Mouse (Mus musculus) kidney, embryonic 14.5 days (tissue): ENCODE measurements around the gene Galnt2. TPM values are rescaled to one million over a fixed set of nuclear protein-coding genes. Genes with fewer than 3 reads are reported as not detected.

Source experiments
- ATAC-seq: fragments of 200-750 bp; cut with Nextera tagmentation; 2 replicates; pipeline ENCODE4 v1.8.0; 2017; ENCODE audit warnings: moderate number of reproducible peaks, mild to moderate bottlenecking, moderate TSS enrichment, moderate library complexity; ENCODE audit not compliant: low FRiP score, low TSS enrichment
- H3K27ac ChIP-seq: fragments of 300-500 bp; sonication (generic); 2 replicates; pipeline ENCODE4 v1.5.1; 2014; ENCODE audit warnings: low read depth, mild to moderate bottlenecking, low read length, moderate library complexity, mixed read lengths
- H3K27me3 ChIP-seq: fragments of 300-500 bp; sonication (generic); 2 replicates; pipeline ENCODE4 v1.6.1; 2014; ENCODE audit warnings: mild to moderate bottlenecking, low read length; ENCODE audit not compliant: control insufficient read depth, insufficient read depth
- H3K36me3 ChIP-seq: fragments of 300-500 bp; sonication (generic); 2 replicates; pipeline ENCODE4 v1.6.1; 2014; ENCODE audit warnings: low read length, mixed read lengths; ENCODE audit not compliant: control insufficient read depth, insufficient read depth
- H3K4me1 ChIP-seq: fragments of 300-500 bp; sonication (generic); 2 replicates; pipeline ENCODE4 v1.6.1; 2014; ENCODE audit warnings: low read length, mixed read lengths; ENCODE audit not compliant: control insufficient read depth, insufficient read depth
- H3K4me2 ChIP-seq: fragments of 300-500 bp; sonication (generic); replicated peaks from 2 replicates; pipeline ENCODE4 v1.6.1; 2014; ENCODE audit warnings: low read depth, mild to moderate bottlenecking, low read length
- H3K4me3 ChIP-seq: fragments of 300-500 bp; sonication (generic); 2 replicates; pipeline ENCODE4 v1.5.1; 2014; ENCODE audit warnings: mild to moderate bottlenecking, low read length
- H3K9ac ChIP-seq: fragments of 300-500 bp; sonication (generic); 2 replicates; pipeline ENCODE4 v1.6.1; 2014; ENCODE audit warnings: low read depth, mild to moderate bottlenecking, low read length, moderate library complexity
- H3K9me3 ChIP-seq: fragments of 300-500 bp; sonication (generic); 2 replicates; pipeline ENCODE4 v1.6.1; 2016; ENCODE audit warnings: low read length; ENCODE audit not compliant: control insufficient read depth
- WGBS: fragments of 180-500 bp; shearing (Covaris S2); extraction: QIAGEN DNeasy Blood & Tissue Kit; methylation state at CpG from one replicate; pipeline ENCODE4 v1.1.7; 2014; 5-methylcytosine and 5-hydroxymethylcytosine counted together
- polyA plus RNA-seq: library from polyadenylated mRNA; unstranded; fragments of >200 nt; fragmentation: Nextera tagmentation; extraction: Ambion mirVana; gene quantifications from 2 replicates; pipeline ENCODE4 v1.2.1, GENCODE M21; 2014

The Galnt2 gene
- polyA plus RNA-seq, result 41.6 and 57.7 TPM in 2 replicates

GRCm38 (mm10) chr8:124231176-124231484 is at the start of gene Galnt2:
Gene Galnt2, plus strand, starts transcription at chr8:124231391.
- H3K36me3 ChIP-seq, result no peaks in the 10 kb centered on the region
- no peaks in the 10 kb centered on the region for H3K27me3 ChIP-seq
- H3K4me3 ChIP-seq, result peak within 1 kb of the TSS; percentile 90
- H3K4me2 ChIP-seq, result peak within 1 kb of the TSS; percentile 92
- H3K4me1 ChIP-seq, result no peaks in the 10 kb centered on the region
- H3K27ac ChIP-seq, result no peak within 1 kb of the TSS
- H3K9ac ChIP-seq, result peak within 1 kb of the TSS; percentile 90
- ATAC-seq, result peak; percentile 88
- 1% methylated on average over 28 of the region's 53 CpGs for WGBS
- H3K9me3 ChIP-seq, result no peaks in the 10 kb centered on the region

GRCm38 (mm10) chr8:124181751-124182150 is 49.4 kb upstream of the Galnt2 start:
- ATAC-seq, result peak; percentile 32; the same call in 1 of the 2 replicates
- Histone ChIP-seq H3K27ac (no peak overlapping the region), H3K27me3 (no peaks in the 10 kb centered on the region), H3K9me3 (no peaks in the 10 kb centered on the region), H3K9ac (no peak overlapping the region), H3K4me3 (no peak overlapping the region), H3K36me3 (no peaks in the 10 kb centered on the region), H3K4me1 (no peaks in the 10 kb centered on the region), H3K4me2 (no peak overlapping the region)
- 81% methylated on average over 5 of the region's 5 CpGs for WGBS

DNA sequence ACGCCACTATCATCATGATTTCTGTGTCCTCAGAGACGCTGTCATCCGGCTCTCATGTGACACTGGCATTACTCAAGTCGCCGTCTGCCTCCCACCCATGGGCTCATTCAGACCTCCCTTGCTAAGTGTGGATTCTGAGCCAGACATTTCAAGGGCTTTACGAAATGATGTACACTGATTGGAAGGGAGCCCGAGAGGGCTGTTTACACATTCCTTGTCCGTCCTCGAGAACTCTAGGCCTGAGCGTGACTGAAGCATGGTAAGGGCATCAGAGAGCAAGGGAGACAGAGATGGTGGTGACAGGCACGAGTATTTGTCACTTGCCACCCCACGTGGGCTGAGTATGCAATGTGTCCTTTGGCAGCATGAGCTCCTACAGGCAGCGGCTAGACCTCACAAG is 49.0 kb upstream of the Galnt2 start:
- H3K36me3 ChIP-seq, result no peaks in the 10 kb centered on the region
- no peak; the same call in 1 of the 2 replicates for ATAC-seq
- no peak overlapping the region for H3K4me3 ChIP-seq
- no peak overlapping the region for H3K9ac ChIP-seq
- 61% methylated on average over 13 of the region's 13 CpGs for WGBS
- H3K9me3 ChIP-seq, result no peaks in the 10 kb centered on the region
- no peaks in the 10 kb centered on the region for H3K27me3 ChIP-seq
- H3K4me2 ChIP-seq, result no peak overlapping the region
- no peaks in the 10 kb centered on the region for H3K4me1 ChIP-seq
- H3K27ac ChIP-seq, result no peak overlapping the region

DNA sequence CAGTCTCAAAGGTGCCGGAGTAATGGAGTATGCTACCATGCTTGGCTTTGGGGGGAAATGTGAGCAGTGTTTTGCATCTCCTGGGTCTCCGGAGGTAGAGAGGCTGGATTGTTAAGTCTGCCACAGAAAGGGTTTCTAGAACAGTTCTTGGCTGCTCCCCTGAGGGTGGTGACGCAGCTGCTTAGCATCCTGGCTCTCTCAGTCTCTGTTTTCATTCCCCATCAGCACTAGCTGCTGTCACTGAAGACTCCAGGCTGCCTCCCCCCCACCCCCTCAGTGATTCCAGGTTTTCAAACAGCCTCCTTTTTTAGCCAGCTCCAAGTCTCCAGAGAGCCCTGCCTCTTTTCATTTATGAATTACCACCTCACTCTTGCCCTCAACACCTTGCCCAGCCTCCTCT is 47.1 kb upstream of the Galnt2 start:
- Histone ChIP-seq H3K4me1 (no peaks in the 10 kb centered on the region), H3K27me3 (no peaks in the 10 kb centered on the region)
- 56% methylated on average over 3 of the region's 3 CpGs for WGBS

DNA sequence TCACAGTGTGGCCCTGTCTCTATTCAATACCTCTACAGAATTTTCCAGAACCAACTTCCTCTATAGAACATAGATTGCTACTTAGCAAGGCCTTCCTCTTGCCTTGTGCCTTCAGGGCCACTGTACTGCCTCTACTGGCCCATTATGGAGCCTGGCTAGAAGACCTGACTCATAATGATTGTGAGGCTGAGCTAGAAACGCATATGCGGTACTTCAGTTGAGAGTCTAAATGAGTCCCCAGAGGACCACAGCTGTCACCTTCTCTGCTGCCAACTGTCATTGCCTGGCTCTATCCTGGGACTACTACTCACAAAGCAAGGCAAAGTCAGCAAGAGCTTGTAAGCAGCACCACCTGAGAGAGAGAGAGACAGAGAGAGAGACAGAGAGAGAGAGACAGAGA is 46.7 kb upstream of the Galnt2 start:
- no peak for ATAC-seq
- no peaks in the 10 kb centered on the region for H3K36me3 ChIP-seq
- H3K9ac ChIP-seq, result no peak overlapping the region
- H3K27ac ChIP-seq, result no peak overlapping the region
- no peaks in the 10 kb centered on the region for H3K9me3 ChIP-seq
- no peaks in the 10 kb centered on the region for H3K27me3 ChIP-seq
- H3K4me3 ChIP-seq, result no peak overlapping the region
- WGBS, result 68% methylated on average over 2 of the region's 2 CpGs
- H3K4me2 ChIP-seq, result no peak overlapping the region
- H3K4me1 ChIP-seq, result no peaks in the 10 kb centered on the region

More for the DNA sequence above, 47.1 kb upstream of the Galnt2 start:
- H3K9me3 ChIP-seq, result no peaks in the 10 kb centered on the region
- no peak overlapping the region for H3K27ac ChIP-seq
- no peak overlapping the region for H3K4me3 ChIP-seq
- no peak overlapping the region for H3K9ac ChIP-seq
- no peak for ATAC-seq
- no peaks in the 10 kb centered on the region for H3K36me3 ChIP-seq
- H3K4me2 ChIP-seq, result no peak overlapping the region

GRCm38 (mm10) chr8:124185081-124185480 is 46.1 kb upstream of the Galnt2 start:
- Histone ChIP-seq H3K36me3 (no peaks in the 10 kb centered on the region), H3K27ac (no peak overlapping the region), H3K4me1 (no peaks in the 10 kb centered on the region), H3K4me2 (no peak overlapping the region), H3K4me3 (no peak overlapping the region), H3K9me3 (no peaks in the 10 kb centered on the region), H3K27me3 (no peaks in the 10 kb centered on the region), H3K9ac (no peak overlapping the region)
- ATAC-seq, result no peak
- 91% methylated on average over 6 of the region's 6 CpGs for WGBS

GRCm38 (mm10) chr8:124190388-124190787 is 40.8 kb upstream of the Galnt2 start:
- Histone ChIP-seq H3K9ac (no peak overlapping the region), H3K27ac (no peak overlapping the region), H3K36me3 (no peaks in the 10 kb centered on the region), H3K4me2 (no peak overlapping the region), H3K4me1 (no peaks in the 10 kb centered on the region), H3K27me3 (no peaks in the 10 kb centered on the region), H3K9me3 (no peaks in the 10 kb centered on the region), H3K4me3 (no peak overlapping the region)
- no peak for ATAC-seq
- 92% methylated on average over 7 of the region's 7 CpGs for WGBS

DNA sequence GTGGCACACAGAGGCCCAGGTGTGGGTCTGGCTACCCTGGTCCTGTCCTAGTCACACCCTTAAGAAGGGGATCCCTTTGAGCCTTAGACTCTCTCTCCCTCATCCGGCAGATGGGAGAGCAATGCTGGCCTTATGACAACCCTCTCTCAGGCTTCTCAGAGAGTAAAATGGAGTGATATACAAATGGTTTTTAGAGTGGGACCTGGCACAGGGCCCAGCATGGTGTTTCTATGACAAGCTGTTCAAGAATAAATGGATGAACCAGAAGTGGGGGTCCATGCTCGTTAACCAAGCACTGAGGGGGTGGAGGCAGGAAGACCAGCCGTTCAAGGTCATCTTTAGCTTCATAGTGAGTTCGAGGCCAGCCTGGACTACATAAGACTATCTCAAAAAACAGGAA is 38.9 kb upstream of the Galnt2 start:
- Histone ChIP-seq H3K4me1 (peaks cover 13% of the 10 kb centered on the region; the same call in 1 of the 2 replicates), H3K4me2 (no peak overlapping the region), H3K9ac (no peak overlapping the region), H3K27me3 (no peaks in the 10 kb centered on the region), H3K27ac (no peak overlapping the region), H3K36me3 (no peaks in the 10 kb centered on the region), H3K9me3 (no peaks in the 10 kb centered on the region), H3K4me3 (no peak overlapping the region)
- no peak for ATAC-seq
- 86% methylated on average over 4 of the region's 4 CpGs for WGBS

- H3K4me1 ChIP-seq, result peaks cover 13% of the 10 kb centered on the region; the same call in 1 of the 2 replicates
- H3K27ac ChIP-seq, result no peak overlapping the region
- no peaks in the 10 kb centered on the region for H3K27me3 ChIP-seq
- no peaks in the 10 kb centered on the region for H3K36me3 ChIP-seq
- 77% methylated on average over 10 of the region's 10 CpGs for WGBS
- ATAC-seq, result no peak
- H3K4me3 ChIP-seq, result no peak overlapping the region
- no peak overlapping the region for H3K4me2 ChIP-seq
- H3K9me3 ChIP-seq, result no peaks in the 10 kb centered on the region
- no peak overlapping the region for H3K9ac ChIP-seq
Observed at GRCm38 (mm10) chr8:124192976-124193375, 38.2 kb upstream of the Galnt2 start.
